Mouse (Mus musculus): ENCODE measurements around the gene Slc6a4. TPM values are rescaled to one million over a fixed set of nuclear protein-coding genes. Genes with fewer than 3 reads are reported as not detected.
"Not testable (repeated sequence)": the region's sequence is repeated elsewhere in the genome, so short reads cannot be mapped to it uniquely, and the experiment has no call there.

Gene Slc6a4
- polyA plus RNA-seq, 1 experiment from 2014 or later: 0.94 TPM

- Histone ChIP-seq H3K36me3 (ENCODE audit: control insufficient read depth, insufficient read depth, low read length) (peaks cover 16% of the 10 kb centered on the region), H3K4me3 (ENCODE audit: low read depth, low read length) (no peak overlapping the region), H3K4me2 (ENCODE audit: low read depth, low read length) (no peak overlapping the region), H3K27ac (ENCODE audit: low read depth, low read length) (no peak overlapping the region), H3K27me3 (ENCODE audit: control insufficient read depth, insufficient read depth, low read length) (no peaks in the 10 kb centered on the region), H3K4me1 (ENCODE audit: control insufficient read depth, insufficient read depth, low read length) (no peaks in the 10 kb centered on the region), H3K9me3 (ENCODE audit: control insufficient read depth, low read length) (no peaks in the 10 kb centered on the region), H3K9ac (replicated peaks; ENCODE audit: low read depth, low read length) (no peak overlapping the region)
- 87% methylated on average over 4 of the region's 4 CpGs for WGBS
- no peak for ATAC-seq (ENCODE audit: low read depth)
Observed at GRCm38 (mm10) chr11:77041891-77042290, 43.5 kb downstream of the Slc6a4 start.

- Histone ChIP-seq H3K27ac (ENCODE audit: low read depth, low read length) (no peak overlapping the region), H3K27me3 (ENCODE audit: control insufficient read depth, insufficient read depth, low read length) (no peaks in the 10 kb centered on the region), H3K9ac (replicated peaks; ENCODE audit: low read depth, low read length) (no peak overlapping the region), H3K4me1 (ENCODE audit: control insufficient read depth, insufficient read depth, low read length) (no peaks in the 10 kb centered on the region), H3K9me3 (ENCODE audit: control insufficient read depth, low read length) (no peaks in the 10 kb centered on the region), H3K36me3 (ENCODE audit: control insufficient read depth, insufficient read depth, low read length) (peaks cover 20% of the 10 kb centered on the region), H3K4me3 (ENCODE audit: low read depth, low read length) (no peak overlapping the region), H3K4me2 (ENCODE audit: low read depth, low read length) (no peak overlapping the region)
- ATAC-seq (ENCODE audit: low read depth): no peak
- WGBS: 83% methylated on average over 2 of the region's 2 CpGs
Observed at GRCm38 (mm10) chr11:77042816-77043215, 44.4 kb downstream of the Slc6a4 start.

- Histone ChIP-seq H3K4me2 (ENCODE audit: low read depth, low read length) (no peak overlapping the region), H3K9me3 (ENCODE audit: control insufficient read depth, low read length) (no peaks in the 10 kb centered on the region), H3K27ac (ENCODE audit: low read depth, low read length) (no peak overlapping the region), H3K9ac (replicated peaks; ENCODE audit: low read depth, low read length) (no peak overlapping the region), H3K36me3 (ENCODE audit: control insufficient read depth, insufficient read depth, low read length) (no peaks in the 10 kb centered on the region), H3K4me3 (ENCODE audit: low read depth, low read length) (no peak overlapping the region), H3K4me1 (ENCODE audit: control insufficient read depth, insufficient read depth, low read length) (no peaks in the 10 kb centered on the region), H3K27me3 (ENCODE audit: control insufficient read depth, insufficient read depth, low read length) (no peaks in the 10 kb centered on the region)
- no peak for ATAC-seq (ENCODE audit: low read depth)
- WGBS: 47% methylated on average over 5 of the region's 5 CpGs
Observed at GRCm38 (mm10) chr11:77061951-77062350, 63.5 kb downstream of the Slc6a4 start.

GRCm38 (mm10) chr11:77063406-77063805 is 65.0 kb downstream of the Slc6a4 start:
- no peaks in the 10 kb centered on the region for H3K9me3 ChIP-seq (ENCODE audit: control insufficient read depth, low read length)
- no peaks in the 10 kb centered on the region for H3K27me3 ChIP-seq (ENCODE audit: control insufficient read depth, insufficient read depth, low read length)
- H3K9ac ChIP-seq (replicated peaks; ENCODE audit: low read depth, low read length): no peak overlapping the region
- no peak overlapping the region for H3K27ac ChIP-seq (ENCODE audit: low read depth, low read length)
- 97% methylated on average over 2 of the region's 2 CpGs for WGBS
- ATAC-seq (ENCODE audit: low read depth): no peak
- H3K36me3 ChIP-seq (ENCODE audit: control insufficient read depth, insufficient read depth, low read length): no peaks in the 10 kb centered on the region
- no peak overlapping the region for H3K4me2 ChIP-seq (ENCODE audit: low read depth, low read length)
- H3K4me3 ChIP-seq (ENCODE audit: low read depth, low read length): no peak overlapping the region
- H3K4me1 ChIP-seq (ENCODE audit: control insufficient read depth, insufficient read depth, low read length): no peaks in the 10 kb centered on the region

- 95% methylated on average over 4 of the region's 4 CpGs for WGBS
- no peak overlapping the region for H3K4me3 ChIP-seq (ENCODE audit: low read depth, low read length)
- ATAC-seq (ENCODE audit: low read depth): no peak
- no peaks in the 10 kb centered on the region for H3K4me1 ChIP-seq (ENCODE audit: control insufficient read depth, insufficient read depth, low read length)
- no peaks in the 10 kb centered on the region for H3K27me3 ChIP-seq (ENCODE audit: control insufficient read depth, insufficient read depth, low read length)
- H3K9me3 ChIP-seq (ENCODE audit: control insufficient read depth, low read length): no peaks in the 10 kb centered on the region
- H3K4me2 ChIP-seq (ENCODE audit: low read depth, low read length): no peak overlapping the region
- H3K27ac ChIP-seq (ENCODE audit: low read depth, low read length): no peak overlapping the region
- peaks cover 3% of the 10 kb centered on the region; the same call in 1 of the 2 replicates for H3K36me3 ChIP-seq (ENCODE audit: control insufficient read depth, insufficient read depth, low read length)
- H3K9ac ChIP-seq (replicated peaks; ENCODE audit: low read depth, low read length): no peak overlapping the region
Observed at GRCm38 (mm10) chr11:77068825-77069224, 70.4 kb downstream of the Slc6a4 start.

GRCm38 (mm10) chr11:77070721-77071120 is 72.3 kb downstream of the Slc6a4 start:
- WGBS: 85% methylated on average over 4 of the region's 4 CpGs

GRCm38 (mm10) chr11:77077331-77077730 is 78.9 kb downstream of the Slc6a4 start:
- Histone ChIP-seq H3K36me3 (ENCODE audit: control insufficient read depth, insufficient read depth, low read length) (peaks cover 11% of the 10 kb centered on the region), H3K4me2 (ENCODE audit: low read depth, low read length) (peak overlapping the region; percentile 89), H3K27ac (ENCODE audit: low read depth, low read length) (peak overlapping the region; percentile 95; the same call in 1 of the 2 replicates), H3K4me3 (ENCODE audit: low read depth, low read length) (peak overlapping the region; percentile 92), H3K9ac (replicated peaks; ENCODE audit: low read depth, low read length) (peak overlapping the region; percentile 70; the same call in 1 of the 2 replicates)
- 62% methylated on average over 4 of the region's 4 CpGs for WGBS
- not testable (repeated sequence) for ATAC-seq (ENCODE audit: low read depth); H3K4me1 ChIP-seq (ENCODE audit: control insufficient read depth, insufficient read depth, low read length); H3K9me3 ChIP-seq (ENCODE audit: control insufficient read depth, low read length); H3K27me3 ChIP-seq (ENCODE audit: control insufficient read depth, insufficient read depth, low read length)

More at GRCm38 (mm10) chr11:77070721-77071120, 72.3 kb downstream of the Slc6a4 start:
- Histone ChIP-seq H3K4me1 (ENCODE audit: control insufficient read depth, insufficient read depth, low read length) (no peaks in the 10 kb centered on the region), H3K36me3 (ENCODE audit: control insufficient read depth, insufficient read depth, low read length) (peaks cover 11% of the 10 kb centered on the region), H3K4me2 (ENCODE audit: low read depth, low read length) (no peak overlapping the region), H3K27me3 (ENCODE audit: control insufficient read depth, insufficient read depth, low read length) (no peaks in the 10 kb centered on the region), H3K9ac (replicated peaks; ENCODE audit: low read depth, low read length) (no peak overlapping the region), H3K27ac (ENCODE audit: low read depth, low read length) (no peak overlapping the region), H3K9me3 (ENCODE audit: control insufficient read depth, low read length) (no peaks in the 10 kb centered on the region), H3K4me3 (ENCODE audit: low read depth, low read length) (no peak overlapping the region)
- no peak for ATAC-seq (ENCODE audit: low read depth)

GRCm38 (mm10) chr11:77077792-77078191 is 79.4 kb downstream of the Slc6a4 start:
- peak; percentile 28 for ATAC-seq (ENCODE audit: low read depth)
- Histone ChIP-seq H3K9ac (replicated peaks; ENCODE audit: low read depth, low read length) (peak overlapping the region; percentile 70), H3K36me3 (ENCODE audit: control insufficient read depth, insufficient read depth, low read length) (peaks cover 9% of the 10 kb centered on the region), H3K4me2 (ENCODE audit: low read depth, low read length) (peak overlapping the region; percentile 89), H3K27ac (ENCODE audit: low read depth, low read length) (peak overlapping the region; percentile 95), H3K4me3 (ENCODE audit: low read depth, low read length) (peak overlapping the region; percentile 92), H3K27me3 (ENCODE audit: control insufficient read depth, insufficient read depth, low read length) (no peaks in the 10 kb centered on the region), H3K4me1 (ENCODE audit: control insufficient read depth, insufficient read depth, low read length) (0 out of 2 replicates have a peak, but pooled peaks cover 3% of the 10 kb centered on the region), H3K9me3 (ENCODE audit: control insufficient read depth, low read length) (no peaks in the 10 kb centered on the region)
- 2% methylated on average over 16 of the region's 16 CpGs for WGBS

- Histone ChIP-seq H3K4me1 (ENCODE audit: control insufficient read depth, insufficient read depth, low read length) (0 out of 2 replicates have a peak, but pooled peaks cover 3% of the 10 kb centered on the region), H3K9me3 (ENCODE audit: control insufficient read depth, low read length) (no peaks in the 10 kb centered on the region), H3K27me3 (ENCODE audit: control insufficient read depth, insufficient read depth, low read length) (no peaks in the 10 kb centered on the region), H3K36me3 (ENCODE audit: control insufficient read depth, insufficient read depth, low read length) (peaks cover 8% of the 10 kb centered on the region), H3K9ac (replicated peaks; ENCODE audit: low read depth, low read length) (peak within 1 kb of the TSS; percentile 70), H3K4me3 (ENCODE audit: low read depth, low read length) (peak within 1 kb of the TSS; percentile 92), H3K27ac (ENCODE audit: low read depth, low read length) (peak within 1 kb of the TSS; percentile 95), H3K4me2 (ENCODE audit: low read depth, low read length) (peak within 1 kb of the TSS; percentile 89)
- ATAC-seq (ENCODE audit: low read depth): peak; percentile 99
- 4% methylated on average over 48 of the region's 48 CpGs for WGBS
Observed at GRCm38 (mm10) chr11:77078273-77079134, 80.1 kb downstream of the Slc6a4 start, which contains the start of gene Nsrp1. Gene Nsrp1 (minus strand): TSS chr11:77078435.
